Mouse (Mus musculus): ENCODE results near the gene Vmn1r56.
"Not testable (repeated sequence)": the region's sequence is repeated elsewhere in the genome, so short reads cannot be mapped to it uniquely, and the experiment has no call there.

GRCm38 (mm10) chr7:5196647-5197046 is at the start of gene Vmn1r56:
- TF ChIP-seq CTCF, EP300 (IDR thresholded peaks at IDR 0.05; ENCODE audit: low read depth): not testable (repeated sequence)

All from heart, postnatal 0 days (tissue).